Comparison of ENCODE assay signal across 8 mouse cellular contexts in the genomic region with DNA sequence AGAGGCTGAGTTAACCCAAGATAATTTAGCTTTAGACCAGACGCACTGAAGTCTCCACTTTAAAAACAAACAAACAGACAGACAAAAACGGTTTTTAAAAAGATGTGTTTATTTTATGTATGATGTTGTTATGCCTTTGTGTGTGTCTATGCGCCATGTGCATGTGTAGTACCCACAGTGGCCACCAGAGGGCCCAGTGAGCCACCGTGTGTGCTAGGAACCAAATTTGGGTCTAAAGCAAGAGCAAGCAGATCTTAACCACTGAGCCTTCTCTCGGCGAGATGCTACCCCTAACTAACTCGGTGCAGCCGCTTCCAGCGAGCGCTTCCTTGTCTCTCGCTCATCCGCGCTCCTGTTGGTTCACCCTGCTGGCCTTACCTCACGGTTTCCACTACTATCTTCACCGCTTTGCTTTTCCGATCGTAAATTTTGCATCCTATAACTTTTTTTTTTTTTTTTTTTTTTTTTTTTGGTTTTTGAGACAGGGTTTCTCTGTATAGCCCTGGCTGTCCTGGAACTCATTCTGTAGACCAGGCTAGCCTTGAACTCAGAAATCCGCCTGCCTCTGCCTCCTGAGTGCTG.
DNase-seq lines count a peak whose midpoint lies in the region; ATAC-seq and TF ChIP-seq lines count a peak whose summit lies in the region.

No protein-coding gene starts in this region.

- H3K27ac ChIP-seq in midbrain, embryonic 11.5 days (ENCODE audit: low read depth, low read length), result no peak overlapping the region
- no peak overlapping the region for H3K27ac ChIP-seq in midbrain, embryonic 14.5 days (replicated peaks; ENCODE audit: low read depth, low read length)
- H3K27ac ChIP-seq in olfactory bulb, adult 2 months (ENCODE audit: insufficient read depth, low read depth, low read length), result no peak overlapping the region
- H3K27ac ChIP-seq in intestine, embryonic 15.5 days, result no peak overlapping the region

- DNase-seq in cerebellum, postnatal 10 days, result peak; percentile 45 to 57
- no peak for DNase-seq in cerebellum, adult 9-10 months
- peak; percentile 88 for DNase-seq in midbrain, embryonic 11.5 days (ENCODE audit: low spot score, missing footprints)
- DNase-seq in midbrain, embryonic 14.5 days, result no peak
- DNase-seq in kidney, postnatal 10 days, result peak; percentile 42
- no peak for DNase-seq in right cerebral cortex, postnatal 36 days (ENCODE audit: low spot score in 2 of 2)

- H3K9me3 ChIP-seq in midbrain, embryonic 11.5 days (ENCODE audit: control insufficient read depth, low read length), result peaks cover 2% of the 10 kb centered on the region; the same call in 1 of the 2 replicates
- H3K9me3 ChIP-seq in midbrain, embryonic 14.5 days (ENCODE audit: control insufficient read depth, low read length), result no peaks in the 10 kb centered on the region
- H3K9me3 ChIP-seq in intestine, embryonic 15.5 days, result no peaks in the 10 kb centered on the region

- 66% methylated on average over 18 of the region's 18 CpGs for whole genome bisulfite sequencing in midbrain, embryonic 11.5 days
- WGBS in midbrain, embryonic 14.5 days, result 70% methylated on average over 18 of the region's 18 CpGs
- 82% methylated on average over 18 of the region's 18 CpGs for WGBS in olfactory bulb, adult 2 months
- 74% methylated on average over 18 of the region's 18 CpGs for WGBS in intestine, embryonic 15.5 days

- no peaks in the 10 kb centered on the region for H3K36me3 ChIP-seq in midbrain, embryonic 11.5 days (ENCODE audit: control insufficient read depth, insufficient read depth, low read length)
- no peaks in the 10 kb centered on the region for H3K36me3 ChIP-seq in midbrain, embryonic 14.5 days (ENCODE audit: control insufficient read depth, insufficient read depth, low read length)
- H3K36me3 ChIP-seq in intestine, embryonic 15.5 days, result no peaks in the 10 kb centered on the region

- no peak for ATAC-seq in midbrain, embryonic 11.5 days (ENCODE audit: low FRiP score)
- ATAC-seq in midbrain, embryonic 14.5 days (ENCODE audit: low FRiP score, low TSS enrichment), result no peak
- ATAC-seq in intestine, embryonic 15.5 days, result no peak

- H3K9ac ChIP-seq in midbrain, embryonic 11.5 days (ENCODE audit: low read length), result no peak overlapping the region
- no peak overlapping the region for H3K9ac ChIP-seq in midbrain, embryonic 14.5 days (replicated peaks; ENCODE audit: low read length)
- no peak overlapping the region for H3K9ac ChIP-seq in intestine, embryonic 15.5 days

- no peak for TF ChIP-seq POLR2A in olfactory bulb, adult 2 months (IDR thresholded peaks at IDR 0.05; ENCODE audit: insufficient read depth, low read depth, low read length)

- peak; percentile 26; the same call in 1 of the 2 replicates for TF ChIP-seq CTCF in olfactory bulb, adult 2 months (IDR thresholded peaks at IDR 0.05; ENCODE audit: insufficient read depth, low read depth, low read length)

- H3K27me3 ChIP-seq in midbrain, embryonic 11.5 days (ENCODE audit: control insufficient read depth, insufficient read depth, low read length), result no peaks in the 10 kb centered on the region
- H3K27me3 ChIP-seq in midbrain, embryonic 14.5 days (ENCODE audit: control insufficient read depth, insufficient read depth, low read length), result no peaks in the 10 kb centered on the region
- H3K27me3 ChIP-seq in intestine, embryonic 15.5 days (replicated peaks), result no peaks in the 10 kb centered on the region

- H3K4me2 ChIP-seq in midbrain, embryonic 11.5 days, result no peak overlapping the region
- H3K4me2 ChIP-seq in midbrain, embryonic 14.5 days (ENCODE audit: low read length), result no peak overlapping the region
- H3K4me2 ChIP-seq in intestine, embryonic 15.5 days (replicated peaks), result no peak overlapping the region

- no peak overlapping the region for H3K4me3 ChIP-seq in midbrain, embryonic 11.5 days (ENCODE audit: low read depth, low read length)
- no peak overlapping the region for H3K4me3 ChIP-seq in midbrain, embryonic 14.5 days (replicated peaks; ENCODE audit: low read depth, low read length)
- no peak overlapping the region for H3K4me3 ChIP-seq in olfactory bulb, adult 2 months (ENCODE audit: insufficient read depth, low read depth, low read length)
- no peak overlapping the region for H3K4me3 ChIP-seq in intestine, embryonic 15.5 days (replicated peaks)

- no peaks in the 10 kb centered on the region for H3K4me1 ChIP-seq in midbrain, embryonic 11.5 days (ENCODE audit: control insufficient read depth, insufficient read depth, low read length)
- no peaks in the 10 kb centered on the region for H3K4me1 ChIP-seq in midbrain, embryonic 14.5 days (ENCODE audit: control insufficient read depth, insufficient read depth, low read length)
- H3K4me1 ChIP-seq in olfactory bulb, adult 2 months (ENCODE audit: control insufficient read depth, insufficient read depth, low read length), result 0 out of 2 replicates have a peak, but pooled peaks cover 6% of the 10 kb centered on the region
- no peaks in the 10 kb centered on the region for H3K4me1 ChIP-seq in intestine, embryonic 15.5 days (replicated peaks)

Comparison
In these comparisons a context has a peak if more than half of its experiments do, and no peak if none do; other contexts are left out.
1. DNase-seq: peak in cerebellum, postnatal 10 days (2 of 2), midbrain, embryonic 11.5 days (single experiment) and kidney, postnatal 10 days (single experiment); none in cerebellum, adult 9-10 months (single experiment), midbrain, embryonic 14.5 days (single experiment) and right cerebral cortex, postnatal 36 days (0 of 2).